Mouse (Mus musculus) heart, postnatal 14 days (tissue): ENCODE measurements around the gene Hyal3. TPM values are rescaled to one million over a fixed set of nuclear protein-coding genes. Genes with fewer than 3 reads are reported as not detected.

Source experiments
- DNase-seq, 2 experiments: peaks; one replicate each; pipeline ENCODE4 v3.0.0; 2021 to 2022
- intact Hi-C: fragments of 180-260 bp; cut with DNase I; formaldehyde crosslinking; loops from one replicate; pipeline ENCODE4 v1.15.1; 2025
- total RNA-seq, 2 experiments: library from RNA; stranded (reverse); gene quantifications; 2 replicates each; pipeline ENCODE4 v1.2.3; 2021

The Hyal3 gene
- total RNA-seq, 2 experiments from 2014 or later, result 0.31 to 0.49 TPM

DNA sequence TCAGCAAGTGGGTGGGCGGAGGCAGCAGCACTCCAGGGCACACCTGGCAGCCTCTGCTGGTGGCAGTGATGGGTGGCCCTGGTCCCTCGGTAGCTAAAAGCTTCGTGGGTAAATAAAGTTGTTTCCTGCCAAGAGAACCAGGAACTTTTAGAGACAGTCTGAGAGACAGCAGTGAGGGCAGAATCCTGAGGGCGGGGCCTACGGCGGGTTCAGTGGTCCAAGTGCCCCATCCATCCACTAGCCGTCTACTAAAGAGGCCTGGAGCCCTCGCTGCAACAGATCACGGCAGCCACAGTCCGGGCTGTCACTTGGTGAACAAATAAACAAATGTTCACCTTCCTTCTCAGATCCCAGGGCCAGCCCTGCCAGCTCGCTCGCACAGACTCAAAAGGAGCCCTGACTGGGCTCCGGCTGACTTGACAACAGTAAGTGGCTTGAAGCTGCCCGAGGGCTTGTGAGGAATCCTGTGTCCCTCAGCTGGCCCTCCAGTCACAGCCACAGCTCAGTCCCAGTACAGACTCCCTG lies 49.3 kb downstream of the Hyal3 start:
- intact Hi-C loops, result no loop called here
- DNase-seq, result no peak

- intact Hi-C loops, result no loop called here
- DNase-seq, result no peak
Observed at GRCm38 (mm10) chr9:107630576-107630975, 50.0 kb downstream of the Hyal3 start.

DNA sequence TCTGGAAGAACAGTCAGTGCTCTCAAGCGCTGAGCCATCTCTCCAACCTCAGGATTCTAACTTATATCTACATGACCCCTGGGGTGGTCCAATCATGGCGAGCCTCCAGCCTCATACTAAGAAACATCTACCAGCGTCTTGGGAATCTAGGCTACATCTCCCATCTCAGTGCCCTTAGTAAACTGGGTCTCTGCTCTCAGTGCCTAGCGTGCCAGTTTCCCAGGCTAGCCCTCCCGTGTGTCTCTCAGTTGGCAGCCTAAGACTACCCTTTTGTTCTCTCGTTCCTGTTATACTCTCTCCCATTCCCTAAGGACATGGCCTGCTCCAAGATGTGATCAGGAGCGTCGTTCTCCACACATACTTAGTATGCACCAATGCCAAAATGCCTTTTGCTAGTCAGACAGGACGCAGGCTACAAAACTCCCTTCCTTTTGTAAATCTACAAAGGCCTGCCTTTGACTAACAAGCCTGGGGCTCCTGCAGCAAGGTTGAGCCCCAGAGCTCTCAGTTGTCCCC lies 50.8 kb downstream of the Hyal3 start:
- DNase-seq, result no peak
- intact Hi-C loops, result no loop called here

DNA sequence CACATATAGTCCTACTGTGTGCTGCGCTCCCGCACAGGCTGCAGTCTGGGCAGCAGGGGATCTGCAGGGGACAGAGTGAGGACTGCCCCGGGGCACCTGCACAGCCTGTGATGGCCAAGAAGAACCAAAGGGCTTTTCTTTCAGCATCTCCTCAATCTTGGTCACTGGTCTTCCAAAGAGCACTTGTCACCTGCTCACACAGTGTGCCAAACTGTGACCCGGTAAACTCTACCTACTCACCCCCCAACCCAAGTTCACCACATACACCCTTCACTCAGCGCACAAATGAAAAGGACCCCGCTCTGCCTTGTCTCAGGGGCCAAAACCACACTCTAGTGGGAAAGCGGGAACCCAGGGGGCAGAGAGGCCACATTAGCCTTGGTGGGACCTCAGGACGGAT lies 51.2 kb downstream of the Hyal3 start:
- intact Hi-C loops, result no loop called here
- no peak for DNase-seq

- intact Hi-C loops, result no loop called here
- DNase-seq, result peak; percentile 65 to 72
Observed at GRCm38 (mm10) chr9:107632478-107632877, 51.9 kb downstream of the Hyal3 start.

- intact Hi-C loops, result no loop called here
- peak; percentile 86 to 87 for DNase-seq
Observed at GRCm38 (mm10) chr9:107633091-107633660, 52.6 kb downstream of the Hyal3 start.

DNA sequence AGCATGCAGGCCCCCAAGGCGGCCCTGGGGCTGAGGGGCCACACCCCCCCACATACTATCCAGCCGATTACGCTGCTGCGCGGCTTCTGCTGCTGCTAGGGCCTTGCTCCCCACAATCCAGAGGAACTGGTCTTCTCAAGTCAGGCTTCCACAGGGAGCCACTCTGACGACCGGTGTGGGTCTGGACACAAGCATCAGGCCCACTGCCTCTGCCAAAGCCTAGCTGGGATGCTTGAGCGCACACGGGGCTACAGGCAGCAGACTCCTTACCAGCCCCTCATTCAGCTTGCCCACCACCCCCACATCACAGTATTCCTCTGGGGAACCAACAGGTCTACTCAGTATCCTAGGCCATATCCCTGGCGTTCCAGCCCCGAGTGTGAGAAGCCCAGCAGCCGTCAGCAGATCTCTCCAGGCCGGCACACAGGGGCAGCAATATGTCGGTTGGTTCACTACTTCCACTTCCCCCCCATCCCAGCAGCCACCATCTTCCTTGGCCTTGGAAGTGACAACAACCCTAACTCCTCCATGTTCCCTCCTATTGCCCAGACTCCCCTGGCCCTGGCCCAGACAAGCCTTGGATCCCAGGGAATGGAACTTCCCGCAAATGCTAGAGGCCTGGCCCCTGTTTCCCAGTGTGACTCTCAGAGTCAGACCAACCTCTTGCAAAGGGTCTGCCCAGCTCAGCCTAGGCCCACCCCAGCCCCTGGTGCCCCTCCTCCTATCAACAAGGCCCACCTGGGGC lies 53.2 kb downstream of the Hyal3 start:
- peak; percentile 42 to 59 for DNase-seq
- intact Hi-C loops, result no loop called here

DNA sequence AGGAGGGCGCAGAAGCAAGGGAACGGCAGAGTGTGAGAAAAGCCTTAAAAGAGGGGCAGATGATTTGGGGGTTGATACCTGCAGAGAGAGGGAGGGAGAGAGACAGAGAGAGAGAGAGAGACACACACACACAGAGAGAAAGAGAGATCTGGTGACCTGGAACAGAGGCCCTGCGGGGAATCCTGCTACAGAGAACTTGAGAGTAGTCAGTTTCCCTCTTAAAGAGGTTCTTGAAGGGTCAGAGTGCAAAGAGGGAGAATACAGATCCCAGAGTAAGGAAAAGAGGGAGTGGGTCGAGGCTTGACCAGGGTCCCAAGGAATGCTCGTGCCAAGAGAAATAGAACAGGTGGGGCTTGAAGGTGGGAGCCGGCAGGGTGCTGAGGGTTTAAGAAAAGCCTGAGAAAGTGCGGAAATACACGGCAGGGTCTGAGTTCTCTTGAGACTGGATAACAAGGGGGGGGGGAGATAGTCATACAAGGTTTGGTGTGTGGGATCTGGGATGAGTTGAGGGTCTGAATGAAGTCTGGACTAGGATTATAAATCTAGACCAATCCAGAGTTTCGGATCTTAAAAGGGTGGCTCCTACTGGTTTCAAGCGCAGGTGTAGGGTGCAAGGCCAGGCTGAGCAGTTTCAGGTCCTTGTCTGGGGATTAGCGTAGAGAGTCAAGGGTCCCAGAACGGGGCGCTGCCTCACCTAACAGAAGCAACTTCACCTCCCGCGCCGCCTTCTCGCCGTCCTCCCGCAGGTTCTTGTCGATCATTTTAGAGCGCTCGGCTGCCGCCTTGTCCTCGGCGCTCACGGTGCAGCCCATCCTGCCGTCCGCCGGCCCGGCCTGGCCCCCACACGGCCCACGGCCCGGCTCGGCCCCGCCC lies 54.0 kb downstream of the Hyal3 start:
- intact Hi-C loops, result no loop called here
- DNase-seq, result no peak

DNA sequence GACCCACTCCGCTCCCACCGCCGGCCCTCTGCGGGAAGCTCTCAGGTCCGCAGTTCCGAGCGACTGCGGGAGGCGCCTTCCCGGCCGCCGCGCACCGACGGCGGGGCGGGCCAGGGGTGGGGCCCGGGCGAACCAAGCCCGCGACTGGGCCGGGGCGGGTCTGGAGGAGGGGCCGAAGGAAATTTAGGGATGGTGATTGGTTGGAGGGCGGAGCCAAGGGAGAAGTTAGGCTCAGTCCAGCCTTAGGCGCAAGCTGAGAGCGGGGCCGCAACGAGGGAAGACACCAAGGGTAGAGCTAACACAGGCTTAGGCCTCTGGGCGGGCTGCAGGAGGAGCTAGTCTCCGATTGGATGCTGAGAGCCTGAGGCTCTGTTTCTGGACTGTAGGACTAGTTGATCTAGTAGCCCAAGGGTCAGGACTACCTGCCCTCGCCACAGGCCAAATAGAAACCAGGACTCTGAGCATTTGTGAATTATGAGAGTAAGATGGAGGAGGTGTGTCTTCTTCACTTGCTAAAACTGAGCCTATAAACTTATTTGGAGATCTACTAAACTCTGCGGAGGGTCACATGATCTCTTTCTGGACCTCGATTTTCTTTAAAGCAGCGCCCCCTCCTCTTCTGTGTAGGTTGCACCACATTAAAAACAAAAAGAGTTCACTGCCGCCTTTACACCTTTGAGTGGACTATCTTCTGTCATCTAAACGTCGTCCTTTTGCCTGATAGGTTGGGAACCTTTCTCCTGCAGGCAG lies 54.8 kb downstream of the Hyal3 start, which contains the start of gene Gnai2:
Gene Gnai2, minus strand, starts transcription at position 89 of the 750 bp plus-strand sequence.
- intact Hi-C loops, result no loop called here
- peak; percentile 96 to 97 for DNase-seq

Other genes with a start within 250 kb of the Hyal3 start
- gene Hemk1, start 242.5 kb upstream of the Hyal3 start, total RNA-seq, result 10 to 100 TPM; 19.7 to 21.2 TPM
- 1 to 10 TPM; 7.0 to 7.4 TPM for gene 6430571L13Rik, start 240.2 kb upstream of the Hyal3 start, total RNA-seq
- 10 to 100 TPM in 1 of 2 experiments, 1 to 10 TPM in 1; 5.0 to 10.5 TPM for gene Cacna2d2, start 181.2 kb upstream of the Hyal3 start, total RNA-seq
- 10 to 100 TPM; 23.1 to 23.7 TPM for gene Tmem115, start 46.9 kb upstream of the Hyal3 start, total RNA-seq
- 1 to 10 TPM; 3.4 to 4.9 TPM for gene Cyb561d2, start 38.6 kb upstream of the Hyal3 start, total RNA-seq
- 10 to 100 TPM; 13.6 to 17.1 TPM for gene Nprl2, start 38.6 kb upstream of the Hyal3 start, total RNA-seq
- gene Zmynd10, start 33.5 kb upstream of the Hyal3 start, total RNA-seq, result not detected
- gene Rassf1, start 29.3 kb upstream of the Hyal3 start, total RNA-seq, result 10 to 100 TPM; 23.6 to 24.5 TPM
- gene Tusc2, start 17.6 kb upstream of the Hyal3 start, total RNA-seq, result 10 to 100 TPM; 27.5 to 27.9 TPM
- gene Hyal2, start 12.9 kb upstream of the Hyal3 start, total RNA-seq, result 10 to 100 TPM; 35.8 to 43.1 TPM
- 1 to 10 TPM; 3.9 to 5.2 TPM for gene Hyal1, start 3.9 kb upstream of the Hyal3 start, total RNA-seq
- gene Naa80, start 1.9 kb upstream of the Hyal3 start, total RNA-seq, result 10 to 100 TPM; 15.5 to 16.6 TPM
- gene Ifrd2, start 6.8 kb downstream of the Hyal3 start, total RNA-seq, result 10 to 100 TPM; 36.7 to 47.1 TPM
- 10 to 100 TPM; 11.3 to 12.1 TPM for gene Sema3b, start 28.4 kb downstream of the Hyal3 start, total RNA-seq
- 100 to 1,000 TPM; 318 to 327 TPM for gene Gnai2, start 54.5 kb downstream of the Hyal3 start, total RNA-seq
- gene Slc38a3, start 88.7 kb downstream of the Hyal3 start, total RNA-seq, result 10 to 100 TPM; 48.6 to 53.3 TPM
- not detected for gene Gnat1, start 98.9 kb downstream of the Hyal3 start, total RNA-seq
- 10 to 100 TPM; 17.7 to 18.0 TPM for gene Sema3f, start 129.7 kb downstream of the Hyal3 start, total RNA-seq
- 10 to 100 TPM; 74.1 to 76.9 TPM for gene Rbm5, start 190.2 kb downstream of the Hyal3 start, total RNA-seq